Mouse (Mus musculus) heart, postnatal 14 days (tissue): ENCODE data around the gene Kcnk10. TPM values are rescaled to one million over a fixed set of nuclear protein-coding genes. Genes with fewer than 3 reads are reported as not detected.

Experiments
- DNase-seq, 2 experiments: peaks; one replicate each; pipeline ENCODE4 v3.0.0; 2021 to 2022
- intact Hi-C: fragments of 180-260 bp; cut with DNase I; formaldehyde crosslinking; loops from one replicate; pipeline ENCODE4 v1.15.1; 2025
- total RNA-seq, 2 experiments: library from RNA; stranded (reverse); gene quantifications; 2 replicates each; pipeline ENCODE4 v1.2.3; 2021

Kcnk10 gene
- total RNA-seq, 2 experiments from 2014 or later = not detected

DNA sequence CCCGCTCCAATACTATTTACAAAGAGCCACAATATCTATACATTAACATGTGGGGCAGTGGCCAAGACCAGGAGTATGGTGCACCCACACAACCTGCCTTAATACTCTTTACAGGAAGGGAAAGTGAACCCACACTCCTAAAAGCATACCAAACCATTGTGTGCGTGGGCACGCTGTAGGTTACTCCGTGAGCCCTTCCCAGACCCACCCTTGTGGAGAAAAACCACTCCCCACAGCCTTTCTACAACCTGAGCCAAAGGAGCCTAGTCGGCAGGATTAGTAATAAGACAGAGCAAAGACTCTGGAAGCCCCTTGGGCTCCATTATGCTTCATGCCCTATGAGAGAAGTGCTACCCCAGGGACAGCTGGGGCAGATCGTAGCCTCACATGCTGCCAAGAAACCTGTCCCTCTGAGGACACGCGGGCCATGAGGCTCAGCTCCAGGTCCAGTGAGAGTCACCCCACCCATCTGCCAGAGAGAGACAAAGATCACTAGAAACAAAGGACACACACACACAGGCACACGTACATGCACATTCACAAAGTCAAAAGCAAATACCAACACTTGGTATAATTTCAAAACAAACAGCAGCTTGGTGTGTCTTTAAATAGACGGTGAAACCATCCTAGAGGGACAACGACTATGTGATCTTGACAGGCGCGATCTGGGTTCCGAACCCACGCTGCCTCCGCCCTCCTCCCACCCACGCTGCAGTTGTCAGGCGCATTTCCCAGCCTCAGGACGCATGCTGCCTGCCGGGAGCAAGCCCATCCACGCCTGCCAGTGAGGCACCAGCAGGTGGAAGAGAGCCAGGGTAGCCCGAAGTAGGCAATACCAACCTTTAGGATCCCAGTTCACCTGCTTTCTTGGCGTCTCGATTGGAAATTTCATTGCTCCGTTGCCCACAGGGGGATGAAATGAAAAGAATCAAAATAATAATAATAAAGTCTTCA, 4.5 kb downstream of the Kcnk10 start:
- intact Hi-C loops = no loop called here
- DNase-seq = no peak

- no peak for DNase-seq
- intact Hi-C loops = no loop called here
These were observed 6.0 kb downstream of the Kcnk10 start for GRCm38 (mm10) chr12:98571896-98572680.

DNA sequence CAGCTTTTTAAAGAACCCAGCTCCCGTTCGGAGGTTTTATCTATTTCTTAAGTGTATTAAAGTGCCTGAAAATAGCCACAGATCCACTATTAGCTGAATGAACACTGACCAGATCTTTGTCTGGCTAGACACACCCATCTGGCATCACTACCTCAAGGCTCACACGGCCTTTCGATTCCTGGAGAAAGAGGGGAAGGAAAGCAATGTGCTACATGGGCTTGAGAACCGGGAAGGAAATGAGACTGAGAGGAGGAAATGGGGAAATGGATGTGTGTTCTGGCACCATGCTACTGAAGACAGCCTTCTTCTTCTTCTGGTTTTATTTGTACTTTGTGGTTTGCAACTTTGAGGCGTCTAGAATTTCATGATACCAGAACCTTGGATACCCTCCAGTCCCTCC, 8.7 kb downstream of the Kcnk10 start:
- DNase-seq = no peak
- intact Hi-C loops = no loop called here

DNA sequence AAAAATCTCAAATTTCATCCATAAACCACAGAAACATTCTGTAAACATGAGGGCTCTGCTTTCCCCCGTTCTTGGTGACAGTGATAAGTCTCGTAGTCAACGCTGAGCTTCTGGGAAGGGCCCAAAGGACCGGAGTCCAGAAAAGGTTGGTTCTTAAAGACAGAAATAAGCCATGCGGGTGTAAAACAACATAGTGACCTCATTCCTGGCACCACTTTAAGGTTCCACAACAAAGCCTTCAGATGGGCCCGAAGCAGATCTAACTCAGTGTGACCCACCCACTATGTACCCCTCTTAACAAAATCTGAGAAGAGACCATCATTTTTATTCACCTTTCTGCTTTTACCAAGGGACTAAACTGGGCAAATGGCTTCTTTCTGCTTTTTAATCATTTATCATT, 10.2 kb downstream of the Kcnk10 start:
- intact Hi-C loops = no loop called here
- no peak for DNase-seq

GRCm38 (mm10) chr12:98564383-98564782, 13.7 kb downstream of the Kcnk10 start:
- no peak for DNase-seq
- intact Hi-C loops = no loop called here

GRCm38 (mm10) chr12:98563261-98563660, 14.8 kb downstream of the Kcnk10 start:
- no peak for DNase-seq
- intact Hi-C loops = no loop called here

DNA sequence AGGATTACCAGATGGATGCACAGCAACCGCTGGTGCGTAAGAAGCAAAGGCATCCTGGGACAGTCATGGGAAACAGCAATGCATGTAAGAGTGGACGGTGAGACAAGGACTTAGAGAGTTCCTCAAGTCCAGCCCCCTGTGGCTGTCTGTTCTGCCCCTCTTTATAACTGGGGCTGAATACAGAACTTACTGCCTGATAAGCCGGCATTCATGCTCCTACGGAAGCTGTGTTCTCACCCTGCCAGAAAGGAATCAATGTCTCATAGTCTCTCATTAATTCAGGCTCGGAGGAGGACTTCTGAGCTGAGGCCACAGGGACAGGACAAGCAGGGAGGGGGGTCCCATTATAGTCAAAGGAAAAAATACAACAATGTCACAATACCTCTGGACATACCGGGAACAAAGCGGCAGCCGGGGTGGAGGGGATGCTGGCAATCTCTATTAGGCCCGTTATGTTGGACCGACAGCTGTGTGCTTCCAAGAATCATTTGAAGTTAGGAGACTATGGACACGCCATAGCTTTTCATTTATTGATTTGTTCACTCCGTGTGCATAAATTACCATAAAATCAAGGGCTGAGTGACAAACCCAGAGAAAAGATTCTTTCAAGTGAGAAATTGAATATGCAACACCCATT, 15.7 kb downstream of the Kcnk10 start:
- intact Hi-C loops = no loop called here
- no peak for DNase-seq

DNA sequence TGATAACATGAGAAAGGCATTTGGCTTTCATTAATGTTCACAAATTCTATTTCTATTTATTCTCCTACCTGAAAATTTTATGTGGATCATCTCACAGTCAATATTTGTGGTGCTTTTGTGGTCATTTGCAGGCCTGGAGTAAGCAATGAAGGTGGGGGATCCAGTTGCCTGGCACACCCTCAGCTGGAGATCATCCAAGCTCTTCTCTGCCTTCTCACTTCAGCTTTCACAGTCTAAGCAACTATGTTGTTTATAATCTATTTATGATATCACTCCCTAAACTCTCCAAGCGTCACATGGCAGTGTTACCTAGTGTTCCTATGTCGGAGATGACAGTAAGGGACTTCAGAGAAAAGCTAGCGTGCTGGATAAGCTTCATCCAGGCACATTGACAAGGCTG, 18.1 kb downstream of the Kcnk10 start:
- intact Hi-C loops = no loop called here
- no peak for DNase-seq

DNA sequence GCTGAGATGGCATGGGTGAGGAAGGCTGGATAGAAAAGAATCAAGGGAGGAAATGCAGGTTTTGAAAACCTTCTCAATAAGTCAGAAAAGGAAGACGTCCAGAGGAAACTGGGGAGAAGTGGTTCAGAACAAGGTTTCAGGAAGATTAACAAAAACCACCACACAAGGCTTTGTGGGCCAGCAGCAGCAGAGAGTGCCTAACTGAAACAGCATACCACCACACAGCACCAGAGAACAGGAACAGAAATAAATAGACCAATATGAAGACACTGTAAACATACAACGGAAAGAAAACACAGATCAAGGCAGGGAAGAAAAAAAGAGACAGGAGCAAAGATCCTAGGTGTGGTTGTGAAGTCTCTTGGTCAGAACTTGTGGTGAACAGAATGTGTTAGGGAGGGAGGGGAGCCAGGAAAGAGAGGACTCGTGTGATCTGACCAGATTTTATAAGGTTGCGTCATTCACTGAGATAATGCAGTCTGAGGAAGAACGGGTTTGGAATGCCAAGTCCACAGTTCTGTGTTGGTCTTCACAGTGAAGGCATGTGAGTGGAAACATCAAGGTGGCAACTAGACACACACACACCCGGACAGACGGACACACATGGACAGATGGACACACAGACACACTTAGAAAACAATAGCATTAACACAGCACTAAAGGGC, 21.0 kb downstream of the Kcnk10 start:
- DNase-seq = no peak
- intact Hi-C loops = no loop called here

DNA sequence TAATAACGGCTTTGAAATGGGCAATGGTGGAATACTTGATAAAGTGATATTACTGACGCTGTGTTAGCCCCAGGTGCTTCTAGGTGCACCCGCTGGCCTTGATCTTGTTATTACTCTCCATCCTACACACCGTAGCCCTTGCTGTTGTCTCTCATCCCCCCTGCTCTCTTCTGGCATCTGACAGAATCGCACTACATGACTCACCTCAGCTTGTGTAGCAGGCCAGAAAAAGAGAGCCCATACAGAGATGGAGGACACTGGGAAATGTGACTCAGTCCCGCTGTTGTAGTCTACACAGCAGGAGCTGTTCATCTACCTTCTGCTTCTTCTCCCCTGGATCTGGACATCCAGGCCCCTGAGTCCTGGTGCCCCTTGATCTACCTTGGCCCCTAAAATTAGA, 28.1 kb downstream of the Kcnk10 start:
- no peak for DNase-seq
- intact Hi-C loops = no loop called here

GRCm38 (mm10) chr12:98548141-98548540, 30.0 kb downstream of the Kcnk10 start:
- intact Hi-C loops = no loop called here
- DNase-seq = no peak

- intact Hi-C loops = no loop called here
These were observed 32.2 kb downstream of the Kcnk10 start for GRCm38 (mm10) chr12:98545875-98546274.

DNA sequence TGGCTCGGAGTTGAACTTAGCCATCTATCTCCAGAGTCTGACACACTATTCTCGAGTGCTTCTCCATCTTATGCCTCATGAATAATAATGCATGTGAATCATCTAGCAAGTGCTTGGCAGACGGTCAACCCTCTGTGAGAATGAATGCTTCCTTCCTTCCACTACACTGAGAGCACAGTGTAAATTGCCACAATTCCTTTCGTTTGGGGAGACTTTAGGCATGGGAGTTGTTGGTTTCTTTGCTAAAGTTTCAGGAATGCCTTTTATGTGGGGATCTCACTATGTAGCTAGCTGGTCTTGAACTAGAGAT, 32.9 kb downstream of the Kcnk10 start:
- intact Hi-C loops = no loop called here
- no peak for DNase-seq

More at GRCm38 (mm10) chr12:98545875-98546274, 32.2 kb downstream of the Kcnk10 start:
- DNase-seq = no peak

GRCm38 (mm10) chr12:98544545-98545250, 33.4 kb downstream of the Kcnk10 start:
- no peak for DNase-seq
- intact Hi-C loops = no loop called here

- DNase-seq = no peak
- intact Hi-C loops = no loop called here
These were observed 41.4 kb downstream of the Kcnk10 start for GRCm38 (mm10) chr12:98536760-98537159.

DNA sequence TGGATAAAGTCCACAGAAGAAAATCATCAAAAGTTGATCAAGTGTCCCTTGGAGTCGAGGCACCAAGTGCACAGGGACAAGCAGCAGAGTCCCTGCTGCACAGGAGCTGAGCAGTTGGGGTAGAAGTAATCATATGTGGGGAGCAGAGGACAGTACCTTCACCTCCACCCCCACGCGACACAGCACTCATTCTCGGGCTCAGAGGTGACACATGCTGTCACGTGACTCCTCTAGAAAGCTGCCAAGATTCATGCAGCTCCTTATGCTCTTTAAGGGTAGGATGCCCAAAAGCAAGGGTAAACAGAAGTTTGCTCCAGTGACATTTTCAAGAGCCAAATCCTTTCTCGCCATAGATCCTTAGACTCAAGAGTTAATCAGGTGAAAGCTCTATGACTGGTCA, 42.1 kb downstream of the Kcnk10 start:
- no peak for DNase-seq
- intact Hi-C loops = no loop called here

DNA sequence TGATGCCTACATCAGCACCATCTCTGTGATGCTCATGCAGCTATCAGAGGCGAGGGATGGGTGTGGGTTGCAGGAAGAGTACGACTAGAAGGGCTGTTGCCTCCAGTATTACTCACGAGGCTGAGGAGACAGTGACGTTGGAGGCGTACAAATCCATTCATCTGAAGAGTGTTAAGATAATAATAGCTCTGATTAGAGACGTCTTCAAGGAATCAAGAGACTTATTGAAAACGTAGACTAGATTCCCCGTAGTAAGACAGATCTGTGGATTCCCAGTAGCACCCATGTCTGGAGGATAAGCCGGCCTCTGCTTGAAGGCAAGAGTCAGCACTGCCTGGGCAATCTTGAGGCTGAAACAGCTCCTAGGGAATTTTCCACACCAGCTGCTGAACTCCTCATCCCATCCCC, 42.6 kb downstream of the Kcnk10 start:
- DNase-seq = no peak

GRCm38 (mm10) chr12:98528635-98529034, 49.5 kb downstream of the Kcnk10 start:
- DNase-seq = no peak
- intact Hi-C loops = no loop called here

More for the DNA sequence above, 42.6 kb downstream of the Kcnk10 start:
- intact Hi-C loops = no loop called here

DNA sequence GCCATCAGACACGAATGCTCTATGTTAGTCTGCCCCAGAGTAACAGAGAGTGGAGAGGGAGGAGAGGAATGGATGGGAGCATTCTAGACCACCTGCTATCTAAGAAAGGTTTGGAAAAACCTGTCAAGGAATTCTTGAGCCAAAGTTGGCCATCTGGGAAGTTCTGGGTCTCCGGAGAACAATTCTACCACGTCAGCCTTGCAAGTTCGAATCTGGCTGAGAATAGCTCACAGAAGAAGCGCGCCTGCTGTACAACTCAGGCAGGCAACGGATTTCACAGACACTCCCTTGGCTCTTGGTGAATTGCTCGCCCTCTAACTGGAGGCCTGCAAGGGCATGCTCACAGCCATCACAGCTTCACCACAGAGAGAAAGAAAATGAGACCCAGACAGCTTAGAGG, 52.7 kb downstream of the Kcnk10 start:
- DNase-seq = no peak
- intact Hi-C loops = no loop called here
